Mouse (Mus musculus) liver, embryonic 11.5 days (tissue): Measurements from ENCODE around the gene Sult5a1. TPM values are rescaled to one million over a fixed set of nuclear protein-coding genes. Genes with fewer than 3 reads are reported as not detected.

Experiments
- ATAC-seq: fragments of 200-750 bp; cut with Nextera tagmentation; replicated peaks from 2 replicates; pipeline ENCODE4 v1.8.0; 2017; ENCODE audit warnings: moderate number of reproducible peaks, mild to moderate bottlenecking, moderate TSS enrichment, moderate library complexity; ENCODE audit not compliant: low FRiP score
- DNase-seq: peaks from one replicate; pipeline ENCODE4 v3.0.0-alpha.2; 2017; ENCODE audit warnings: low spot score
- H3K27ac ChIP-seq: fragments of 300-500 bp; sonication (generic); 2 replicates; pipeline ENCODE4 v1.5.1; 2014; ENCODE audit warnings: mild to moderate bottlenecking, low read depth, low read length, control low read depth
- H3K27me3 ChIP-seq: fragments of 300-500 bp; sonication (generic); replicated peaks from 2 replicates; pipeline ENCODE4 v1.6.1; 2014; ENCODE audit warnings: low read length, mixed read lengths; ENCODE audit not compliant: control insufficient read depth, insufficient read depth
- H3K36me3 ChIP-seq: fragments of 300-500 bp; sonication (generic); 2 replicates; pipeline ENCODE4 v1.6.1; 2014; ENCODE audit warnings: mild to moderate bottlenecking, low read length, moderate library complexity, mixed read lengths; ENCODE audit not compliant: control insufficient read depth, insufficient read depth
- H3K4me1 ChIP-seq: fragments of 300-500 bp; sonication (generic); replicated peaks from 2 replicates; pipeline ENCODE4 v1.6.1; 2014; ENCODE audit warnings: low read length, mixed read lengths; ENCODE audit not compliant: control insufficient read depth, insufficient read depth
- H3K4me2 ChIP-seq: fragments of 300-500 bp; sonication (generic); 2 replicates; pipeline ENCODE4 v1.6.1; 2014; ENCODE audit warnings: mild to moderate bottlenecking, control low read depth, moderate library complexity
- H3K4me3 ChIP-seq: fragments of 300-500 bp; sonication (generic); 2 replicates; pipeline ENCODE4 v1.5.1; 2014; ENCODE audit warnings: low read depth, low read length, control low read depth
- H3K9ac ChIP-seq: fragments of 300-500 bp; sonication (generic); 2 replicates; pipeline ENCODE4 v1.6.1; 2014; ENCODE audit warnings: low read depth, low read length, control low read depth
- H3K9me3 ChIP-seq: fragments of 300-500 bp; sonication (generic); 2 replicates; pipeline ENCODE4 v1.6.1; 2016; ENCODE audit warnings: low read length, inconsistent platforms, mixed read lengths; ENCODE audit not compliant: control insufficient read depth
- WGBS: fragments of 180-500 bp; shearing (Covaris S2); extraction: QIAGEN DNeasy Blood & Tissue Kit; methylation state at CpG from one replicate; pipeline ENCODE4 v1.1.7; 2014; 5-methylcytosine and 5-hydroxymethylcytosine counted together
- polyA plus RNA-seq: library from polyadenylated mRNA; unstranded; fragments of >200 nt; fragmentation: Nextera tagmentation; extraction: Ambion mirVana; gene quantifications from 2 replicates; pipeline ENCODE4 v1.2.1, GENCODE M21; 2014

Gene Sult5a1
- polyA plus RNA-seq, 1 experiment from 2014 or later: 4.6 TPM

- Histone ChIP-seq H3K4me1 (peaks cover 4% of the 10 kb centered on the region; the same call in 1 of the 2 replicates), H3K9me3 (0 out of 2 replicates have a peak, but pooled peaks cover 2% of the 10 kb centered on the region), H3K27ac (no peak overlapping the region), H3K27me3 (peaks cover 7% of the 10 kb centered on the region), H3K9ac (no peak overlapping the region), H3K36me3 (no peaks in the 10 kb centered on the region), H3K4me3 (no peak overlapping the region), H3K4me2 (no peak overlapping the region)
- DNase-seq (no peak), ATAC-seq (no peak)
- WGBS: 64% methylated on average over 9 of the region's 9 CpGs
These were observed 27.1 kb downstream of the Sult5a1 start for GRCm38 (mm10) chr8:123131041-123131440.

DNA sequence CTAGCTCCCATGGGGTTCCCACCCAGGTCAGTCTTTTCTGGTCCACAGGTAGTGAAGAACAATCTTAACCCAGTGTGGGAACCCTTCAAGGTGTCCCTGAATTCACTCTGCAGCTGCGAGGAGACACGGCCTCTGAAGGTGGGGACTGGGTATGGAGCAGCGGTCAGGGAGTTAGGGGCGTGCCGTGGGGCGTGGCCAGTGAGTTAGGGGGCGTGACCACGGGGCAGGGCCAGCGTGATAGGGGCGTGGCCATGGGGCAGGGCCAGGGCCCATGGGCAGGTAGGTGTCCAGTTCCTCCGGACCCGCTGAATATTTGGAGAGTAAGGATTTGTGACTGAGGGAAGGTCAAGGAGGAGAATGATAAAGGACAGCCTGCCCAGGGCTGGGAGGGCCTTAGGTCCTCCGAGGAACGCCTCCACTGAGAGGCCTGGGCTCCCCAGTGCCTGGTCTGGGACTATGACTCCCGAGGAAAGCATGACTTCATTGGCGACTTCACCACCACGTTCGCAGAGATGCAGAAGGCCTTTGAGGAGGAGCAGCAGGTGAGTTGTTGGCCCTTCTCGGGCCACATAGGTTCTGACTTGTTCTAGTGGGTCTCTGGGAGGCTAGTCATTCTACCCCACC, 31.8 kb downstream of the Sult5a1 start:
- Histone ChIP-seq H3K4me3 (peak overlapping the region; percentile 12; the same call in 1 of the 2 replicates), H3K36me3 (no peaks in the 10 kb centered on the region), H3K27me3 (peaks cover 20% of the 10 kb centered on the region), H3K27ac (no peak overlapping the region), H3K9me3 (no peaks in the 10 kb centered on the region), H3K4me2 (peak overlapping the region; percentile 28), H3K4me1 (peaks cover 6% of the 10 kb centered on the region; the same call in 1 of the 2 replicates), H3K9ac (no peak overlapping the region)
- WGBS: 7% methylated on average over 19 of the region's 19 CpGs
- ATAC-seq (peak; percentile 73), DNase-seq (no peak)

DNA sequence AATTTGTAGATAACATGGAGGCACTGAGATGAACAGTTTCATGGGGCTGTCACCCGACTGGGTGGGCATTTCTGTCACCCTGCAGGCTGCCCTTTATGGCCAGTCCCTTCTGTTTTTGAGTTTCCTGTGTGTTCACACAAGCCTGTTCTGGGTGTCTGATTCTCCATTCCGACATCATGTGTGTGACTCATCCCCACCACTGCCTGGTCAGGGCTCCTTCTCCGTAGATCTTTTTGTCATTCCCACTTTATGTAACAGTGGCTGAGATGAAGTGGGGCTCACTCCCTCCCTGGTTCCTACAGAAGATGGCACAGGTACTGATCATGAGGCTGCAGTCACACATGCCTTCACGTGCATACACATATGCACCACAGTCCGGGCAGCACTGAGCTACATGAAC, 35.4 kb downstream of the Sult5a1 start:
- Histone ChIP-seq H3K27me3 (peaks cover 33% of the 10 kb centered on the region), H3K36me3 (no peaks in the 10 kb centered on the region), H3K4me3 (no peak overlapping the region), H3K4me2 (no peak overlapping the region), H3K4me1 (peaks cover 18% of the 10 kb centered on the region), H3K27ac (no peak overlapping the region), H3K9me3 (no peaks in the 10 kb centered on the region), H3K9ac (no peak overlapping the region)
- ATAC-seq: no peak
- no peak for DNase-seq
- WGBS: 70% methylated on average over 5 of the region's 5 CpGs

DNA sequence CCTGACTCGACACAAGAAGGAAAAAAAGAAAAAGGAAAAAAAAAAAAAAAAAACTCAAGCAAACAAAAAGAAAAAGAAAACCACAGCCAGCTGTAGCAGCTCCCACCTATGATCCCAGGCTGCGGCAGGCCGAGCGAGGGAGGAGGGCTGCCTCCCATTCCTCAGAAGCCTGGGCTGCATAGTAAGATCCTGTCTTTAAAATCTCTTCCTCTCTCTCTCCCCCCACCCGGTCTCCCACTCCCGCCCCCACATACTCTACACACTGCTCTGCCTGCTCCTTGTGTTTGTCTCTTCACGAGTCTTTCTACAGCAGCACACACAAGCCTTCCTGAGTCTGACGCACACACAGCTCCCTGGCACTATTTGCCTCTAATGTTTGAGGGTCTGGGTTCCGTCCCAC, 36.1 kb downstream of the Sult5a1 start:
- Histone ChIP-seq H3K4me2 (no peak overlapping the region), H3K36me3 (no peaks in the 10 kb centered on the region), H3K4me3 (no peak overlapping the region), H3K9me3 (no peaks in the 10 kb centered on the region), H3K27me3 (peaks cover 38% of the 10 kb centered on the region), H3K9ac (no peak overlapping the region), H3K27ac (no peak overlapping the region), H3K4me1 (peaks cover 23% of the 10 kb centered on the region)
- ATAC-seq: no peak
- no peak for DNase-seq
- WGBS: 67% methylated on average over 9 of the region's 9 CpGs

- Histone ChIP-seq H3K4me2 (peak overlapping the region; percentile 97), H3K9me3 (no peaks in the 10 kb centered on the region), H3K36me3 (no peaks in the 10 kb centered on the region), H3K27me3 (peaks cover 40% of the 10 kb centered on the region), H3K9ac (peak overlapping the region; percentile 20; the same call in 1 of the 2 replicates), H3K4me1 (peaks cover 40% of the 10 kb centered on the region), H3K27ac (no peak overlapping the region), H3K4me3 (peak overlapping the region; percentile 61)
- 5% methylated on average over 17 of the region's 17 CpGs for WGBS
- ATAC-seq (no peak), DNase-seq (no peak)
These were observed 40.4 kb downstream of the Sult5a1 start for GRCm38 (mm10) chr8:123117744-123118143.

GRCm38 (mm10) chr8:123117127-123117731, 40.9 kb downstream of the Sult5a1 start, which contains the start of gene Cpne7:
Gene Cpne7, plus strand, starts transcription at chr8:123117374.
- WGBS: under 1% methylated on average over 51 of the region's 51 CpGs
- peaks cover 36% of the 10 kb centered on the region for H3K27me3 ChIP-seq
- DNase-seq: peak; percentile 66
- H3K9me3 ChIP-seq: no peaks in the 10 kb centered on the region
- H3K4me3 ChIP-seq: peak within 1 kb of the TSS; percentile 61
- peaks cover 40% of the 10 kb centered on the region for H3K4me1 ChIP-seq
- ATAC-seq: peak; percentile 83
- peak within 1 kb of the TSS; percentile 97 for H3K4me2 ChIP-seq
- H3K27ac ChIP-seq: no peak within 1 kb of the TSS
- H3K36me3 ChIP-seq: no peaks in the 10 kb centered on the region
- H3K9ac ChIP-seq: peak within 1 kb of the TSS; percentile 56

DNA sequence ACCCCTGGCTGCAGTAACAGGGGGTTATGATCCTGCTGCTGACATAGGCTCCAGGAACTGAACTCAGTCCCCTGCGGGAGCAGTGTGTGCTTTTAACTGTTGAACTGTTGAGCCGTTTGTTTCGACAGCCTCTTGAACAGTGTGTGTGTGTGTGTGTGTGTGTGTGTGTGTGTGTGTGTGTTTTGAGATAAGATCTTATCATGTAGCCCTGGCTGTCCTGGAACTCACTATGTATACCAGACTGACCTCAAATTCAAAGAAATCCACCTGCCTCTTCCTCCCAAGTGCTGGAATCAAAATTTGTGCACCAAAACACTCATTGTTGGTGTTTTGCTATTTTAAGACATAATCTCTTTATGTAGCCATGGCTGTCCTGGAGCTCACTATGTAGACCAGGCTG, 43.5 kb downstream of the Sult5a1 start:
- H3K27ac ChIP-seq: no peak overlapping the region
- ATAC-seq (no peak), DNase-seq (no peak)
- H3K4me2 ChIP-seq: peak overlapping the region; percentile 9; the same call in 1 of the 2 replicates
- H3K4me3 ChIP-seq: no peak overlapping the region
- H3K27me3 ChIP-seq: peaks cover 36% of the 10 kb centered on the region
- no peaks in the 10 kb centered on the region for H3K9me3 ChIP-seq
- H3K36me3 ChIP-seq: no peaks in the 10 kb centered on the region
- 24% methylated on average over 3 of the region's 3 CpGs for WGBS
- no peak overlapping the region for H3K9ac ChIP-seq
- H3K4me1 ChIP-seq: peaks cover 40% of the 10 kb centered on the region

GRCm38 (mm10) chr8:123113908-123114469, 44.1 kb downstream of the Sult5a1 start:
- Histone ChIP-seq H3K9me3 (no peaks in the 10 kb centered on the region), H3K27me3 (peaks cover 32% of the 10 kb centered on the region), H3K9ac (no peak overlapping the region), H3K4me3 (no peak overlapping the region), H3K36me3 (no peaks in the 10 kb centered on the region), H3K4me2 (peak overlapping the region; percentile 9; the same call in 1 of the 2 replicates), H3K4me1 (peaks cover 39% of the 10 kb centered on the region), H3K27ac (no peak overlapping the region)
- DNase-seq (no peak), ATAC-seq (no peak)
- WGBS: 30% methylated on average over 2 of the region's 2 CpGs
